Mouse (Mus musculus) spleen, postnatal 14 days (tissue): Measurements from ENCODE around the gene Enc1.
"Not testable (repeated sequence)": the region's sequence is repeated elsewhere in the genome, so short reads cannot be mapped to it uniquely, and the experiment has no call there.

Experiments used
- DNase-seq, 2 experiments: peaks; one replicate each; pipeline ENCODE4 v3.0.0; 2021 to 2022; ENCODE audit warnings: low spot score in 2 of 2

Enc1 gene

GRCm38 (mm10) chr13:97250551-97251380 lies 9.9 kb downstream of the Enc1 start:
- no peak for DNase-seq

GRCm38 (mm10) chr13:97251736-97252135 lies 10.8 kb downstream of the Enc1 start:
- DNase-seq, result no peak

- DNase-seq, result no peak
These were observed 11.6 kb downstream of the Enc1 start for GRCm38 (mm10) chr13:97252469-97252868.

GRCm38 (mm10) chr13:97253418-97253981 lies 12.6 kb downstream of the Enc1 start:
- DNase-seq, result no peak

GRCm38 (mm10) chr13:97253994-97254393 lies 13.1 kb downstream of the Enc1 start:
- DNase-seq, result no peak

GRCm38 (mm10) chr13:97254564-97255164 lies 13.8 kb downstream of the Enc1 start:
- DNase-seq, result no peak

- DNase-seq, result no peak
These were observed 15.3 kb downstream of the Enc1 start for GRCm38 (mm10) chr13:97255976-97256848.

GRCm38 (mm10) chr13:97256849-97257379 lies 16.0 kb downstream of the Enc1 start:
- no peak for DNase-seq

- DNase-seq, result no peak
These were observed 18.4 kb downstream of the Enc1 start for GRCm38 (mm10) chr13:97259271-97259670.

- no peak for DNase-seq
These were observed 19.7 kb downstream of the Enc1 start for GRCm38 (mm10) chr13:97260456-97261180.

- DNase-seq, result no peak
These were observed 20.6 kb downstream of the Enc1 start for GRCm38 (mm10) chr13:97261549-97261948.

GRCm38 (mm10) chr13:97262676-97263075 lies 21.8 kb downstream of the Enc1 start:
- DNase-seq, result no peak

GRCm38 (mm10) chr13:97265534-97265933 lies 24.6 kb downstream of the Enc1 start:
- DNase-seq, result not testable (repeated sequence)

GRCm38 (mm10) chr13:97270723-97271122 lies 29.8 kb downstream of the Enc1 start:
- DNase-seq, result no peak

- no peak for DNase-seq
These were observed 30.7 kb downstream of the Enc1 start for GRCm38 (mm10) chr13:97271641-97272040.

- DNase-seq, result no peak
These were observed 33.9 kb downstream of the Enc1 start for GRCm38 (mm10) chr13:97274757-97275156.

GRCm38 (mm10) chr13:97275482-97275881 lies 34.6 kb downstream of the Enc1 start:
- no peak for DNase-seq

- DNase-seq, result no peak
These were observed 41.4 kb downstream of the Enc1 start for GRCm38 (mm10) chr13:97282051-97282910.

- no peak for DNase-seq
These were observed 42.0 kb downstream of the Enc1 start for GRCm38 (mm10) chr13:97282911-97283281.

- no peak for DNase-seq
These were observed 46.1 kb downstream of the Enc1 start for GRCm38 (mm10) chr13:97287046-97287445.
